Mouse (Mus musculus) stomach, postnatal 0 days (tissue): ENCODE data around the gene Ubash3b.

Source experiments
- CTCF ChIP-seq: IDR thresholded peaks from 2 replicates; pipeline ENCODE4 v1.5.1; 2016; ENCODE audit warnings: antibody characterized with exemption, low read depth, mild to moderate bottlenecking, moderate library complexity
- EP300 ChIP-seq: optimal IDR thresholded peaks from 2 replicates; pipeline ENCODE3; 2016; ENCODE audit warnings: antibody characterized with exemption

DNA sequence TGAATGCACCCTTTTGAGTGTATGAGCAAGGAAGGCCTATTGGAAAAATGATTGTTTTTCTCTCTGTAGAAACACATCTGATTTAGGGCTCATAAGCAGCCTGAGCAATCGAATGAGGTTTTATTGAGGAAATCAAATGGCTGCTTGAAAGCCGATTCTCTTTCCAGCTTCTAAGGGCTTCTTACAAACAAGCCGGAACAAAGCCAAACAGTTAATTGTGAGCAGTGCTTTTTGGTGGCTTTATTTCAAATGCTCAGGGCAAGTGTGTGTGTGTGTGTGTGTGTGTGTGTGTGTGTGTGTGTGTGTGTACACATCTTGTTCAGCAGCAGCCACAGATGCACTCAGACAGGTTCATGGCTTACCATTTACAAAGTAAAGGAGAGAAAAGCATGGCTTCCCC lies 200.1 kb downstream of the Ubash3b start:
- TF ChIP-seq CTCF (no peak), EP300 (no peak)
